Mouse (Mus musculus): ENCODE measurements around the gene Smyd5.

The Smyd5 gene

DNA sequence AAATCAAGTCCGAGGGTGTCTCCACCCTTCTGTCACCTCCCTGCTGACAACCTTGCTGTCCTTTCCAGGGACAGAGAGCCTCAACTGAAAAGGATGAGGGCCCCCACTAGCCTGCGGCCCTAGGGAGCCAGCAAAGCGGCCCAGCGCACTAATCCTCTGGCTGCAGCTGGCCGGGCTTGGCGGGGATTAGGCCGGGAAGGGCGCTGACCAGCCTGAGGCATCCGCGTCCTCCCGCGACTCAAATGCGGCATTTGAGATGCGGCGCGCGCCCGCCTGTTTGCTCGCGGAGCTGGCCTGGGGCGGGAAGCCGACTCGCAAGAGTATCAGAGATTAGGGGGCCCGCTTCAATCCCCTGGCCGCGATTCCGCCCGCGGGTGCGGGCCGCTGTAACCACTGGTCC is 22.8 kb upstream of the Smyd5 start:
- Histone ChIP-seq H3K27me3 (ENCODE audit: insufficient read depth, low read length) (peaks cover 55% of the 10 kb centered on the region), H3K36me3 (ENCODE audit: insufficient read depth, low read length) (no peaks in the 10 kb centered on the region), H3K9me3 (ENCODE audit: low read length) (no peaks in the 10 kb centered on the region), H3K4me3 (replicated peaks; ENCODE audit: low read length) (peak overlapping the region; percentile 75), H3K4me1 (replicated peaks; ENCODE audit: low read depth, low read length) (peaks cover 35% of the 10 kb centered on the region)
- no peak for TF ChIP-seq CTCF (conservative IDR thresholded peaks at IDR 0.05; ENCODE audit: low read length)
- TF ChIP-seq POU5F1 (IDR thresholded peaks at IDR 0.05; ENCODE audit: borderline replicate concordance, low read length), result no peak
- no peak for TF ChIP-seq NANOG (IDR thresholded peaks at IDR 0.05; ENCODE audit: borderline replicate concordance, low read length)

DNA sequence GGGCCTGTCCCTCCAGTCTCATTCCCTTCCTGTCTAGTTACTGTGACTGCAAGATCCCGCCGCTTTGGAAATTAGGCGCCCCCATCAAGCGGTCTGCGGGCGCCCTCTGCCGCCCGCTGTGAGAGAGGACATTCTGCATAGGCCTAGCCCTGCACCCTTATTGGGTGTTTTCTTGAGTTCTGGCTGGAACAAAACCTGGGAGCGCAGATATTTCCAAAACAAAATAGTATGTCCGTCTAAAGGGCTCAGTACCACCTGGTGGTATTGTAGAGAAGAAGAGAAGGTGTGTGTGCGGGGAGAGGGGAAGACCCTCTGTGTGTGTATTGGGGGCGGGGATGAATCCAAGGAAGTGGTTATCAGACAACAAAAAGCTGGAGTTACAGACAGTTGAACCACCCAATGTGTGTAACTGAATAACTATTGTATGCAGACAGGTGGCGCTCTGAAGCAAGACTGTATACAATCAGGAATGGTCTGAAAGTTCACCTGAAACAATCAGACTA is 21.0 kb upstream of the Smyd5 start:
- TF ChIP-seq CTCF (conservative IDR thresholded peaks at IDR 0.05; ENCODE audit: low read length), result peak; percentile 38
- TF ChIP-seq NANOG (IDR thresholded peaks at IDR 0.05; ENCODE audit: borderline replicate concordance, low read length), result no peak
- Histone ChIP-seq H3K4me1 (replicated peaks; ENCODE audit: low read depth, low read length) (peaks cover 35% of the 10 kb centered on the region), H3K9me3 (ENCODE audit: low read length) (no peaks in the 10 kb centered on the region), H3K36me3 (ENCODE audit: insufficient read depth, low read length) (no peaks in the 10 kb centered on the region), H3K4me3 (replicated peaks; ENCODE audit: low read length) (no peak overlapping the region), H3K27me3 (ENCODE audit: insufficient read depth, low read length) (peaks cover 56% of the 10 kb centered on the region)

DNA sequence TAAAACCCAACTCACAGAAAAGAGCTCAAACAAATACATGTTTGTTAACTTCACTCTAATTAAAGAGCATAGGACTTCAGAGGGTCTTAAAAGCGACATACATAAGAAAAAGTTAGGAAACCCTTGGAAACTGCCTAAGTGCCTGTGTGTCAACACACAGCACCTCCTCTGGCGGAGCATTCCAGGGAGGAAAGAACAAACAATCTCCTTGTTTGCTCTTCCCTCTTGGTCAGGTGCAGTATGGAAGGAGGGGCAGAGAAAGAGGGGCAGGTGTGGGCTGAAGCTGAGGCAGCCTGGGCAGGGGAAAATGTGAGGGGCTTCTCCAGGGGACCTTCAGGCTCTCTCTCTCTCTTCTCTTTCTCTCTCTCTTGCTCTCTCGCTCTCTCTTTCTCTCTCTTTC is 16.0 kb upstream of the Smyd5 start:
- Histone ChIP-seq H3K36me3 (ENCODE audit: insufficient read depth, low read length) (no peaks in the 10 kb centered on the region), H3K9me3 (ENCODE audit: low read length) (no peaks in the 10 kb centered on the region), H3K4me3 (replicated peaks; ENCODE audit: low read length) (no peak overlapping the region), H3K4me1 (replicated peaks; ENCODE audit: low read depth, low read length) (peaks cover 16% of the 10 kb centered on the region), H3K27me3 (ENCODE audit: insufficient read depth, low read length) (peaks cover 18% of the 10 kb centered on the region)
- TF ChIP-seq CTCF (conservative IDR thresholded peaks at IDR 0.05; ENCODE audit: low read length) (no peak), NANOG (IDR thresholded peaks at IDR 0.05; ENCODE audit: borderline replicate concordance, low read length) (no peak), POU5F1 (IDR thresholded peaks at IDR 0.05; ENCODE audit: borderline replicate concordance, low read length) (no peak)

DNA sequence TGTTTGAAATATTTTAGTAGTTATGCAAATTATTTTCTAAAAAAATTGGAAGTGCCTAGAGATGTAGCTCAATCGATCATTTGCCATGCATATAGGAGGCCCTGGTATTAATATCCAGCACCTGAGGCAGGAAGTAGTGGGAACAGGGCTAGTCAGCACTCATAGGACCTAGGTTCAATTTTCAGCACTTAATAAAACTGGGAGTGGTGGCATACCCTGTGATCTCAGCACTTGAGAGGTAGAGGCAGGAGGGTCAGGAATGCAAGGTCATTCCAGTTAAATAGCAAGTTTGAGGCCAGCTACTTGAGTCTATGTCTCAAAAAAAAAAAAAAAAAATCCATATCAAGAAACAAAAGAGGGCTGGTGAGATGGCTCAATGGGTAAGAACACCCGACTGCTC is 12.6 kb upstream of the Smyd5 start:
- no peaks in the 10 kb centered on the region for H3K36me3 ChIP-seq (ENCODE audit: insufficient read depth, low read length)
- no peak overlapping the region for H3K4me3 ChIP-seq (replicated peaks; ENCODE audit: low read length)
- peaks cover 49% of the 10 kb centered on the region for H3K27me3 ChIP-seq (ENCODE audit: insufficient read depth, low read length)
- H3K4me1 ChIP-seq (replicated peaks; ENCODE audit: low read depth, low read length), result peaks cover 20% of the 10 kb centered on the region
- TF ChIP-seq NANOG (IDR thresholded peaks at IDR 0.05; ENCODE audit: borderline replicate concordance, low read length) (no peak), CTCF (conservative IDR thresholded peaks at IDR 0.05; ENCODE audit: low read length) (no peak), POU5F1 (IDR thresholded peaks at IDR 0.05; ENCODE audit: borderline replicate concordance, low read length) (no peak)
- no peaks in the 10 kb centered on the region for H3K9me3 ChIP-seq (ENCODE audit: low read length)

DNA sequence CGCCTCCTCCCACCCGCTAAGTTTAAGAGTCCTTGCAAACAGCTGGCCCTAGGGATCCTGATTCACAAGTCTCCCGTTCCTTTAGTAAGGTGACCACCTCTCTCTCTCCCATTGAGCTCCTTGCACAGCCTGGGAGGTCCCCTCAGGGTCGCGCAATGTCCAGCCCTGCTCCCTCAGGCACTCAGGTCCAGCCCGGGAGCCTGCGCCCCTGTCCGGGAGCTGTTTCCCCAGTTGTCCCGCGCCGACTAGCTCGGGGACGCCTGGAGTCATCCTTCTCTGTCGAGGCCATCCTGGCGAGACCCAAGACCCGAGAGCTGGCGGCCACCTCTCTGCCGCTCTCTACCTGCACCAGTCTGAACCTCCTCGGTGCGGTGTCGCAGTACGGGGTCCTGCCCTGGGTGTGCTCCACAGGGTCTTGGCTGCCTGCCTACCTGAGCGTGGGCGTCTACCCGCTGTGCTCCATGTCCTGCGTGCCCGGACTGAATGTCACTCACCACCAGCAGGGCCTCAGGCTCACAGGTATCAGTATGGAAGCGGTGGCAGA is 7.9 kb upstream of the Smyd5 start, which contains the start of gene Noto:
Noto (plus strand) TSS at position 51 of the 544 bp plus-strand sequence.
- TF ChIP-seq NANOG (IDR thresholded peaks at IDR 0.05; ENCODE audit: borderline replicate concordance, low read length), result no peak
- no peak for TF ChIP-seq CTCF (conservative IDR thresholded peaks at IDR 0.05; ENCODE audit: low read length)
- no peak for TF ChIP-seq POU5F1 (IDR thresholded peaks at IDR 0.05; ENCODE audit: borderline replicate concordance, low read length)
- Histone ChIP-seq H3K4me1 (replicated peaks; ENCODE audit: low read depth, low read length) (peaks cover 22% of the 10 kb centered on the region), H3K36me3 (ENCODE audit: insufficient read depth, low read length) (no peaks in the 10 kb centered on the region), H3K9me3 (ENCODE audit: low read length) (no peaks in the 10 kb centered on the region), H3K4me3 (replicated peaks; ENCODE audit: low read length) (peak within 1 kb of the TSS; percentile 71), H3K27me3 (ENCODE audit: insufficient read depth, low read length) (peaks cover 66% of the 10 kb centered on the region)

DNA sequence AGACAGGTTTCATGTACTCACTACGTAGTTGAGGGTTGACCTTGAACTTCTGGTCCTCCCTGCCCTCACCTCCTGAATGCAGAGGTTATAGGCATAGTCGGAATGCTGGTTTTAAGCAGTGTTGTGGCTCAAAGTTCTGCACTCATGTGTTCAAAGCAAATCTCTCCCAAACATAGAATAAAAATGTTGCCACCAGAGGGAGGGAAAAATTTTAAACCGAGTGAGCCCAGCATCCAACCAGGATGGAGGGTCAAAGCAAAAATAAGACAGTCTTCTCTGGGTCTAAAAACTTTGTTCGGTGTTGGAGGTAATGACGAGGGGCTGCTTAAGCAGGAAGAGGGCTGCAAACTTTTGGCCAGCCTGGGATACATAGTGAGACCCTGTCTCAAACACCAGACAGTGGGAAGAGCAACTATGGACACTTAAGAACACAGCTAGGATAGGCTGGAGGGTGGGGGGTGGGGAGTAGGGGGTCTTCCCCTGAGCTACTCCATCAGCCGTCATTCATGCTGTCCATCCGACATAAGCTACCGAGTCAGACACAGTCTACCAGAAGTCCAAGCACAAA is 431 bp upstream of the Smyd5 start:
- H3K4me3 ChIP-seq (replicated peaks; ENCODE audit: low read length), result peak overlapping the region; percentile 100
- TF ChIP-seq NANOG (IDR thresholded peaks at IDR 0.05; ENCODE audit: borderline replicate concordance, low read length) (no peak), POU5F1 (IDR thresholded peaks at IDR 0.05; ENCODE audit: borderline replicate concordance, low read length) (no peak), CTCF (conservative IDR thresholded peaks at IDR 0.05; ENCODE audit: low read length) (no peak)
- H3K9me3 ChIP-seq (ENCODE audit: low read length), result no peaks in the 10 kb centered on the region
- peaks cover 17% of the 10 kb centered on the region for H3K36me3 ChIP-seq (ENCODE audit: insufficient read depth, low read length)
- peaks cover 20% of the 10 kb centered on the region for H3K27me3 ChIP-seq (ENCODE audit: insufficient read depth, low read length)
- peaks cover 44% of the 10 kb centered on the region for H3K4me1 ChIP-seq (replicated peaks; ENCODE audit: low read depth, low read length)

DNA sequence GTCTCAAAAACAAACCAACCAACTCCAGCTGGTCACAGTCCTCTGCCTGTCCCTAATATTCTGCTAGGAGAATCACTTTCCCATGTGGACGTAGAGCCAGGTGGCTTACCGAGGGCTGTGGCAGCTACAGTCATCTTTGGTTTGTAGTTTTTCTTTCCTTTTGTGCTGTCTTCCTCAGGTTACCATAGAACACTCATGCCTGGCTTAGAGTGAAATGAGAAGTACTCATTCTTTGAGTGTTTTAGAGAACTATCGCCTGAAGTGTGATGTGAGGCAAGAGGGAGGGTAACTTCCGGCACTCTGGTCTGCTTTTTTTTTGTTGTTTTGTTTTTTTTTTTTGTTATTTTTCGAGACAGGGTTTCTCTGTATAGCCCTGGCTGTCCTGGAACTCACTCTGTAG is 2.1 kb downstream of the Smyd5 start:
- no peak overlapping the region for H3K4me3 ChIP-seq (replicated peaks; ENCODE audit: low read length)
- peaks cover 58% of the 10 kb centered on the region for H3K4me1 ChIP-seq (replicated peaks; ENCODE audit: low read depth, low read length)
- H3K9me3 ChIP-seq (ENCODE audit: low read length), result no peaks in the 10 kb centered on the region
- H3K36me3 ChIP-seq (ENCODE audit: insufficient read depth, low read length), result peaks cover 41% of the 10 kb centered on the region
- H3K27me3 ChIP-seq (ENCODE audit: insufficient read depth, low read length), result 0 out of 2 replicates have a peak, but pooled peaks cover 3% of the 10 kb centered on the region
- TF ChIP-seq POU5F1 (IDR thresholded peaks at IDR 0.05; ENCODE audit: borderline replicate concordance, low read length) (no peak), NANOG (IDR thresholded peaks at IDR 0.05; ENCODE audit: borderline replicate concordance, low read length) (no peak), CTCF (conservative IDR thresholded peaks at IDR 0.05; ENCODE audit: low read length) (no peak)

DNA sequence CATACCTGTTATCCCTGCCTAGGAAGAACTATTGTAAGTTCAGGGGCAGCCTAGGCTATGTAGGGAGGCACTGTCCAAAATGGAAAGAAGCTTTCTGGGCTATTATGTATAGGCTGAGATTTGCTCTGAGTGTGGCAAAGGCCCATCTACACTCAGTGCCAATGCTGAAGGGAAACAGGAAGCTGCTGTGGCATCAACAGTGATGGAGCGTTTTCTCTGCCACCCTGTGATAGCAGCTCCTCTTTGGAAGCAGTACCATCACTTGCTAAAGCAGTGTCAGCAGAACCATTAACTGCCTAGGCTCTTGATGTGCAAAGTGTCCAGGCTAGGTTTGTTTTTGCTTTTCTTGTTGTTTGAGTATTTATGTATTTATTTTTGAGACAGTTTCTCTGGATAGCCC is 4.4 kb downstream of the Smyd5 start:
- Histone ChIP-seq H3K9me3 (ENCODE audit: low read length) (no peaks in the 10 kb centered on the region), H3K27me3 (ENCODE audit: insufficient read depth, low read length) (no peaks in the 10 kb centered on the region), H3K4me1 (replicated peaks; ENCODE audit: low read depth, low read length) (peaks cover 67% of the 10 kb centered on the region), H3K4me3 (replicated peaks; ENCODE audit: low read length) (no peak overlapping the region), H3K36me3 (ENCODE audit: insufficient read depth, low read length) (peaks cover 65% of the 10 kb centered on the region)
- TF ChIP-seq POU5F1 (IDR thresholded peaks at IDR 0.05; ENCODE audit: borderline replicate concordance, low read length) (no peak), NANOG (IDR thresholded peaks at IDR 0.05; ENCODE audit: borderline replicate concordance, low read length) (no peak), CTCF (conservative IDR thresholded peaks at IDR 0.05; ENCODE audit: low read length) (no peak)
